14 mouse cellular contexts compared by ENCODE assay signal in the genomic region with DNA sequence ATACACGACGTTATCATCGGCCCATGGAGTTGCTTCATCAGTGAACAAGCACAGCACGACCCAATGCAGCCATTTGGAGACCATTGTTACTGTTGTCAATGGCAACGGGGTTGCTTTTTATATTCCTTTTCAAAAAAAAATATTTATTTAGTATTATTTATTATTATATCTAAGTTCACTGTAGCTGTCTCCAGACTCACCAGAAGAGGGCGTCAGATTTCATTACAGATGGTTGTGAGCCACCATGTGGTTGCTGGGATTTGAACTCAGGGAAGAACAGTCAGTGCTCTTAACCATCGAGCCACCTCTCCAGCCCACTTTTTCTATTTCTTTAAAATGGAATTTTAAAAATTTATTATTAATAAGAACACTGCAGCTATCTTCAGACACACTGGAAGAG. TPM values are rescaled to one million over a fixed set of nuclear protein-coding genes. Genes with fewer than 3 reads are reported as not detected.
"Had no signal": no experiment of that assay in that cellular context is flagged by ENCODE, and none has a peak within 500 bp of the region (broad histone marks: within the 10 kb centered on the region; RNA-seq: fewer than 3 reads in every experiment).

No protein-coding gene starts in this region.

- DNase-seq: kidney, adult 8-10 months; kidney, postnatal 36 days; lung, postnatal 36 days; midbrain, embryonic 14.5 days; thymus, postnatal 4 days had no signal

- H3K36me3 ChIP-seq: lung, embryonic 15.5 days; neural tube, embryonic 12.5 days had no signal

- H3K27ac ChIP-seq: lung, embryonic 15.5 days; neural tube, embryonic 12.5 days had no signal

- ATAC-seq: intestine, embryonic 16.5 days had no signal

- H3K9ac ChIP-seq: lung, embryonic 15.5 days; neural tube, embryonic 12.5 days had no signal

- H3K9me3 ChIP-seq: lung, embryonic 15.5 days; neural tube, embryonic 12.5 days had no signal

- H3K4me2 ChIP-seq: liver, embryonic 11.5 days; lung, embryonic 15.5 days; neural tube, embryonic 12.5 days had no signal

- H3K4me3 ChIP-seq: lung, embryonic 15.5 days; neural tube, embryonic 12.5 days had no signal

RNA-seq across cellular contexts. Expression of a gene that starts 1.5 kb away (rescaled TPM):
- total RNA-seq: megakaryocyte progenitor cell, adult 5-6 weeks; monocyte, adult 5-6 weeks; neutrophil, adult 5-6 weeks had no signal
- polyA plus RNA-seq: spleen, adult 2 months had no signal

RNA-seq across cellular contexts. Expression of a gene that starts 9.8 kb away (rescaled TPM):
- total RNA-seq: megakaryocyte progenitor cell, adult 5-6 weeks; monocyte, adult 5-6 weeks had no signal
- polyA plus RNA-seq: liver, embryonic 11.5 days; midbrain, embryonic 14.5 days; neural tube, embryonic 12.5 days; stomach, embryonic 16.5 days had no signal
